Mouse (Mus musculus): ENCODE measurements around the gene Slc38a5.

DNA sequence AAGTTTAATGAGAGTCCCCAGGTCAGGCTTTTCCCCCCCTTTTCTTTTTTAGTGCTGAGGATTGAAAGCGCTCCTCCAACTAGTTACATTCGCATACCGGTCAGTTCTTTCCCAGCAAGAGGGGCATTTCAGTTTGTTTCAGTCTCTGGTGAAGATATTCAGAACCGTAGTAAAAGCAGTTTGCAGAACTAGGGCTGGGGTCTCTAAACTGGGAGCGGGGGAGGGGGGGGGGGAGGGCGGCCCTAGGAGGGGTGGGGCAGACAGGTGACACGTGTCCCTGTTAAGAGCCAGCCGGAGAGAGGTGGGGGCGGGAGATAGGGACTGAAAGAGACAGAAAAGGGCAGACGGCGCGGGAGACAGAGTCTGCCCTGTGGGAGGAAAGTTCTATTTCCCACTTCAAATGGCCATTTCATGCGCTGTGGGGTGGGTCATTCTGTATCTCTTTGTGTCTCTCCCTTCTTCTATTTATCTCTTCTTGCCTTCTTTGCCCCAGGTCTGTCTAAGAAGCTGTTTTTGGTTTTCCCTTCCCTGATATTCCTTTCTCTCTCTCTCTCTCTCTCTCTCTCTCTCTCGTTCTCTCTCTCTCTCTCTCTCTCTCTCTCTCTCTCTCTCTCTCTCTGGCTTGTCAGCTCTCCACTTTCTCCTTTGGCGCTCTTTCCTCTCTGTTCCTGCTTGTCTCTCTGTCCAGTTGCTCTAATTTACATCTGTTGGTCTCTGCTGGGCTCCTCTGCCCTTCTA, at the start of gene Slc38a5:
- TF ChIP-seq POLR2A (IDR thresholded peaks at IDR 0.05; ENCODE audit: low read depth, low read length) (no peak), CTCF (IDR thresholded peaks at IDR 0.05; ENCODE audit: extremely low read depth, insufficient read depth, insufficient read length, insufficient replicate concordance) (no peak)
